Mouse (Mus musculus) ES-E14 (cell line): Measurements from ENCODE around the gene Smc1b. TPM values are rescaled to one million over a fixed set of nuclear protein-coding genes. Genes with fewer than 3 reads are reported as not detected.
A peak's percentile ranks its signal among the peaks of the same experiment; 100 is the strongest.

Source experiments
- DNase-seq: peaks from one replicate; pipeline ENCODE4 v3.0.0-alpha.2; 2013; ENCODE audit warnings: low read depth, low spot score
- H3K27ac ChIP-seq: 2 replicates; pipeline ENCODE4 v1.5.1; 2012; ENCODE audit warnings: low read depth, mild to moderate bottlenecking, low read length, moderate library complexity, mixed read lengths; ENCODE audit not compliant: poor library complexity, insufficient read depth, severe bottlenecking
- H3K36me3 ChIP-seq: 2 replicates; pipeline ENCODE4 v1.6.1; 2012; ENCODE audit warnings: mild to moderate bottlenecking, low read length, moderate library complexity, mixed read lengths; ENCODE audit not compliant: control insufficient read depth, poor library complexity, insufficient read depth, severe bottlenecking
- H3K4me1 ChIP-seq, 2 experiments: fragments of 150-350 bp in 1 of 2; sonication (generic) in 1 of 2; 2 replicates each; pipeline ENCODE4 v1.6.1; 2012; ENCODE audit warnings: low read length in 2 of 2, mild to moderate bottlenecking in 1 of 2, mixed read lengths in 1 of 2; ENCODE audit not compliant: control insufficient read depth in 2 of 2, insufficient read depth in 2 of 2, poor library complexity in 1 of 2
- H3K4me3 ChIP-seq, 2 experiments: fragments of 150-350 bp in 1 of 2; sonication (generic) in 1 of 2; 2 replicates each; pipeline ENCODE4 v1.5.1; 2012; ENCODE audit warnings: low read length in 2 of 2, low read depth in 1 of 2, mild to moderate bottlenecking in 1 of 2, mixed read lengths in 1 of 2; ENCODE audit not compliant: insufficient read depth in 1 of 2, poor library complexity in 1 of 2, severe bottlenecking in 1 of 2
- H3K9ac ChIP-seq: 2 replicates; pipeline ENCODE4 v1.6.1; 2012; ENCODE audit warnings: low read depth, mild to moderate bottlenecking, low read length, mixed read lengths; ENCODE audit not compliant: poor library complexity, insufficient read depth, severe bottlenecking
- H3K9me3 ChIP-seq: fragments of 150-350 bp; sonication (generic); 2 replicates; pipeline ENCODE4 v1.6.1; 2012; ENCODE audit warnings: low read depth, mild to moderate bottlenecking, low read length; ENCODE audit not compliant: control insufficient read depth, insufficient read depth
- CHD2 ChIP-seq: IDR thresholded peaks from 2 replicates; pipeline ENCODE4 v1.6.1; 2014; ENCODE audit warnings: mild to moderate bottlenecking, low read depth, low read length, inconsistent platforms
- HCFC1 ChIP-seq: IDR thresholded peaks from 2 replicates; pipeline ENCODE4 v1.6.1; 2012; ENCODE audit warnings: low read length, inconsistent platforms, borderline replicate concordance; ENCODE audit not compliant: insufficient read depth
- MAFK ChIP-seq: IDR thresholded peaks from 2 replicates; pipeline ENCODE4 v1.6.1; 2014; ENCODE audit warnings: mild to moderate bottlenecking, low read depth, low read length, inconsistent platforms; ENCODE audit not compliant: insufficient read depth
- ZC3H11A ChIP-seq: IDR thresholded peaks from 2 replicates; pipeline ENCODE4 v1.6.1; 2012; ENCODE audit warnings: low read depth, mild to moderate bottlenecking, inconsistent platforms, low read length, borderline replicate concordance
- ZNF384 ChIP-seq: IDR thresholded peaks from 2 replicates; pipeline ENCODE4 v1.6.1; 2012; ENCODE audit warnings: low read depth, low read length, inconsistent platforms
- in situ Hi-C, 2 experiments: fragments of 600-800 bp; cut with MboI; formaldehyde crosslinking; loops; one replicate each; pipeline ENCODE4 v1.15.1; 2025; ENCODE audit warnings: low sequenced_read_pairs in 2 of 2, inconsistent platforms in 1 of 2; ENCODE audit not compliant: unreplicated experiment in 2 of 2
- total RNA-seq: library from RNA; depleted of rRNA; stranded (reverse); fragments of 300-350 nt; gene quantifications from 2 replicates; pipeline ENCODE4 v1.2.3, GENCODE M21; 2012; rRNA removed

Smc1b gene
- total RNA-seq, 1 experiment = 8.7 TPM

DNA sequence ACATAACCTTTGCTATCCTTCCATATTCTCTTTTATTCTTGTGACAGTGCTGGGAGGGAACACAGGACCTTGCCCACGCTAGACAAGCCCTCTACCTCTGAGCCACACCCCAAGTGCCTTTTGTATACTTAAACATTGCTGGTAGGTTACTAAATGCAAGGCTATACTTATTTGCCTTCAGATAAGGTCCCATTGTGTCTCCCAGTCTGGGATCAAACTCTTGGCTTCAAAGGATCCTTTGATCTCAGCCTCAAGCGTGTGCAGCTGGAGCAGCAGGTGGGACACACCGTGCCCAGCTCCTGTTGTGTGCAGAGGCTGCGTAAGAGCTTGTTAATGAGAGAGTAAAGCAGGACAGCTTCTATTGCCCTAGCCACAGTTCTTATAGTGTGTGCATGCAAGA, 104.0 kb downstream of the Smc1b start:
- no peak overlapping the region for H3K9ac ChIP-seq
- no peaks in the 10 kb centered on the region for H3K36me3 ChIP-seq
- H3K9me3 ChIP-seq = no peaks in the 10 kb centered on the region
- in situ Hi-C loops = no loop called here
- no peak overlapping the region for H3K27ac ChIP-seq
- no peak for TF ChIP-seq CHD2
- no peak for TF ChIP-seq HCFC1
- TF ChIP-seq ZNF384 = no peak
- no peak for TF ChIP-seq MAFK
- no peak for TF ChIP-seq ZC3H11A
- DNase-seq = peak; percentile 40
- H3K4me1 ChIP-seq = peaks cover 0 to 7% of the 10 kb centered on the region in 2 experiments; a peak in 1 of 4 replicates
- H3K4me3 ChIP-seq = no peak overlapping the region

GRCm38 (mm10) chr15:85026197-85026596, 105.6 kb downstream of the Smc1b start:
- DNase-seq = no peak
- TF ChIP-seq CHD2 (no peak), ZC3H11A (no peak)
- in situ Hi-C loops = no loop called here

DNA sequence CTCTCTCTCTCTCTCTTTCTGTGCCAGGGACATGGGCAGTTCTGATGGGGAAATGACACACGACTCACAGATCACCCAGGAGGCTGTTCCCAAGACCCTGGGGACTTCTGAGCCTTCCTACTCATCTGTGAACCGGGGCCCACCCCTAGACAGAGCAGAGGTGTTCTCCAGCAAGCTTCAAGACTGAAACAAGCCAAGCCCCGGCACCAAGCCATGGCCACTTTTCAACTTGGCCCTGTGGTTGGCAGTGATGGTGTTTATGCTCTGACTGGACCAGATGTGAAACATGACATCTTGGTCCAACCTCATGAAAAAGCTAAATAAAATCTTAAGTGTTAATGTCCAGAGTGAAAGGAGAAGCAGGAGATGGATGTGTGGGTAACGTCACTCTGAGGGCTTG, 109.6 kb downstream of the Smc1b start:
- in situ Hi-C loops = no loop called here

More at GRCm38 (mm10) chr15:85026197-85026596, 105.6 kb downstream of the Smc1b start:
- H3K36me3 ChIP-seq = no peaks in the 10 kb centered on the region
- H3K4me1 ChIP-seq = peaks cover 0 to 7% of the 10 kb centered on the region in 2 experiments; a peak in 1 of 4 replicates
- no peak overlapping the region for H3K27ac ChIP-seq
- no peak overlapping the region for H3K9ac ChIP-seq
- no peak overlapping the region for H3K4me3 ChIP-seq
- no peaks in the 10 kb centered on the region for H3K9me3 ChIP-seq

DNA sequence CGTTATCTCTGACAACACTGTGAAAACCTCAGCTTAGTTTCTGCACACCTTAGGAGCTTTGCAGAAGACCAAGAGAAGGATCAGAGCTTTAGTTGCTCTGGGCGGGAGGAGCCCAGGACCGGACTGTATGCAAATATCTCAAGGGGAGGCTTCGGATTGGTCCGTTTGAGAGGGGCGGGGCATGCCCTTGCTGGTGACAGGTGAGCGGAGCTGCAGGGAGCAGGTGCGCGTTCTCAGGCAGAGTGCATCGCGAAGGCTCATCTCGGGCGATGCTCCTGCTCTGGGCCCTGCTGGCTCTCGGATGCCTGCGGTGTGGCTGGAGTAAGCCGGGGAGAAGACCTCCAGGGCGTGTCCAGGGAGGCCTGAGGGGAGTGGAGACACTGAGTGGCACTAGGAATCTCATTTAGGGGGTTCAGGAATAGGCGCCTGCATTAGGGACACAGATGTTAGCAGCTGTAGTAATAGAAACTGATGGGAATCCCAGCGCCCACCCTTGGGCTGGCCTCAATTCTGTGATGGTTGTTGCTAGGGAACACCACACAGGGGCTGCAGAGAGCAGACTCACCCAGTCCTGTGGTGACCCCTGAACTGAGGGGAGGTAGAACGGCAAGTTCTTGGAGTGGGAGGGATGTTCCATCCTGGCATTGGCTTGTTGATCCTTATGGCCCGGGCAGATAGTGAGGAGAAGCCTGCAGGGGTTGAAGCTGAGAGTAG, 114.7 kb downstream of the Smc1b start, which contains the start of gene Upk3a:
Upk3a (plus strand) TSS at position 191 of the 714 bp plus-strand sequence.
- in situ Hi-C loops = no loop called here
- TF ChIP-seq CHD2 (no peak), HCFC1 (no peak), ZNF384 (no peak), MAFK (no peak), ZC3H11A (no peak)
- Histone ChIP-seq H3K9ac (no peak within 1 kb of the TSS), H3K4me3 (peak within 1 kb of the TSS in 1 of 2 experiments; percentile 39; a peak in 2 of 4 replicates), H3K36me3 (no peaks in the 10 kb centered on the region), H3K27ac (no peak within 1 kb of the TSS), H3K4me1 (no peaks in the 10 kb centered on the region), H3K9me3 (no peaks in the 10 kb centered on the region)
- DNase-seq = peak; percentile 49

More for the DNA sequence above, 109.6 kb downstream of the Smc1b start:
- no peak overlapping the region for H3K27ac ChIP-seq
- no peaks in the 10 kb centered on the region for H3K36me3 ChIP-seq
- TF ChIP-seq ZC3H11A (no peak), CHD2 (no peak), MAFK (no peak), HCFC1 (no peak)
- H3K9me3 ChIP-seq = no peaks in the 10 kb centered on the region
- no peak for DNase-seq
- H3K9ac ChIP-seq = no peak overlapping the region
- no peak overlapping the region for H3K4me3 ChIP-seq
- peaks cover 0 to 2% of the 10 kb centered on the region in 2 experiments; a peak in 1 of 4 replicates for H3K4me1 ChIP-seq

DNA sequence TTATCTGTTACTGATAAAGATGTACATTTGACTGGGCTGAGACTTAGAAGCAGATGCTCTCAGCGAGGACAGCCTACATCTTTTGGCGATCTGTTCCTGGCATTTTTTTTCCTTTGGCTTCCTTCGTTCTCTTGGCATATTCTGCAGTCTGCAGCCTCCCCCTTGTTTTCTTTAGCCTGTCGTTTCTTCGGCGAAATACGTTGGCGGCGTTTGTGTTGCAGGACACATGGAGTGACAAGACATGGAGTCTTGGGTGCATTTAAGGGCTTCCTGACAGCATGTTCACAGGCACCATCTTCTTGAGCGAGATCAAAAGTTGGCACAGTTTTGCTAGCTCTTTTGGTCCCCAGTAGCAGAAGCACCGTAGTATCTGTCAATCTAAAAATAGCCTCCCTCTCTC, 116.0 kb downstream of the Smc1b start:
- 0 out of 4 replicates have a peak, but pooled peaks cover 0 to 2% of the 10 kb centered on the region in 2 experiments for H3K4me1 ChIP-seq

More for the DNA sequence above, 116.0 kb downstream of the Smc1b start:
- H3K4me3 ChIP-seq = no peak overlapping the region
- no peaks in the 10 kb centered on the region for H3K9me3 ChIP-seq
- no peak overlapping the region for H3K9ac ChIP-seq
- no peak overlapping the region for H3K27ac ChIP-seq
- in situ Hi-C loops = no loop called here
- TF ChIP-seq ZC3H11A (no peak), HCFC1 (no peak), MAFK (no peak), ZNF384 (no peak), CHD2 (no peak)
- DNase-seq = no peak
- no peaks in the 10 kb centered on the region for H3K36me3 ChIP-seq

Other genes starting within 250 kb of the Smc1b start
- gene Gm29666, start 211.9 kb downstream of the Smc1b start, total RNA-seq = 1.5 and 1.6 TPM in 2 replicates
- gene Nup50, start 208.6 kb downstream of the Smc1b start, total RNA-seq = 46.9 and 71.4 TPM in 2 replicates
- gene 5031439G07Rik, start 143.4 kb downstream of the Smc1b start, total RNA-seq = 16.0 and 18.4 TPM in 2 replicates
- gene Upk3a, start 114.8 kb downstream of the Smc1b start, total RNA-seq = 0.18 TPM in 1 of 2 replicates, not detected in the other
- gene Fam118a, start 103.0 kb downstream of the Smc1b start, total RNA-seq = 20.9 and 31.5 TPM in 2 replicates
- gene Ribc2, start 114 bp upstream of the Smc1b start, total RNA-seq = 0.26 and 0.45 TPM in 2 replicates
- 99.6 and 118 TPM in 2 replicates for gene Fbln1, start 74.0 kb upstream of the Smc1b start, total RNA-seq
- 108 and 195 TPM in 2 replicates for gene Atxn10, start 204.3 kb upstream of the Smc1b start, total RNA-seq